Mouse (Mus musculus): ENCODE results near the gene Ezr. TPM values are rescaled to one million over a fixed set of nuclear protein-coding genes. Genes with fewer than 3 reads are reported as not detected.

The Ezr gene
- polyA plus RNA-seq, 1 experiment from 2014 or later, result 281 TPM

GRCm38 (mm10) chr17:6775221-6775620, 7.4 kb downstream of the Ezr start:
- Histone ChIP-seq H3K4me1 (ENCODE audit: control insufficient read depth, insufficient read depth, low read length) (peaks cover 37% of the 10 kb centered on the region), H3K9ac (ENCODE audit: low read depth, low read length) (no peak overlapping the region), H3K9me3 (ENCODE audit: control insufficient read depth, low read length) (no peaks in the 10 kb centered on the region), H3K4me3 (ENCODE audit: low read length) (no peak overlapping the region), H3K27ac (ENCODE audit: low read length) (no peak overlapping the region), H3K4me2 (ENCODE audit: low read depth, low read length) (no peak overlapping the region), H3K36me3 (ENCODE audit: control insufficient read depth, insufficient read depth, low read length) (no peaks in the 10 kb centered on the region), H3K27me3 (replicated peaks; ENCODE audit: control insufficient read depth, insufficient read depth, low read length) (no peaks in the 10 kb centered on the region)
- WGBS, result 76% methylated on average over 9 of the region's 9 CpGs
- ATAC-seq, result no peak

GRCm38 (mm10) chr17:6773249-6773966, 9.2 kb downstream of the Ezr start:
- 60% methylated on average over 14 of the region's 14 CpGs for WGBS
- peak; percentile 73 for ATAC-seq
- H3K4me3 ChIP-seq (ENCODE audit: low read length), result no peak overlapping the region
- no peaks in the 10 kb centered on the region for H3K36me3 ChIP-seq (ENCODE audit: control insufficient read depth, insufficient read depth, low read length)
- H3K9ac ChIP-seq (ENCODE audit: low read depth, low read length), result no peak overlapping the region
- H3K4me2 ChIP-seq (ENCODE audit: low read depth, low read length), result 0 out of 2 replicates have a peak overlapping the region, but pooled peaks have one; percentile 11
- H3K4me1 ChIP-seq (ENCODE audit: control insufficient read depth, insufficient read depth, low read length), result peaks cover 43% of the 10 kb centered on the region
- no peaks in the 10 kb centered on the region for H3K9me3 ChIP-seq (ENCODE audit: control insufficient read depth, low read length)
- no peaks in the 10 kb centered on the region for H3K27me3 ChIP-seq (replicated peaks; ENCODE audit: control insufficient read depth, insufficient read depth, low read length)
- peak overlapping the region; percentile 57 for H3K27ac ChIP-seq (ENCODE audit: low read length)

GRCm38 (mm10) chr17:6772490-6772773, 10.2 kb downstream of the Ezr start:
- 60% methylated on average over 5 of the region's 5 CpGs for WGBS
- Histone ChIP-seq H3K27me3 (replicated peaks; ENCODE audit: control insufficient read depth, insufficient read depth, low read length) (no peaks in the 10 kb centered on the region), H3K9me3 (ENCODE audit: control insufficient read depth, low read length) (no peaks in the 10 kb centered on the region), H3K4me2 (ENCODE audit: low read depth, low read length) (no peak overlapping the region), H3K9ac (ENCODE audit: low read depth, low read length) (no peak overlapping the region), H3K27ac (ENCODE audit: low read length) (peak overlapping the region; percentile 57), H3K36me3 (ENCODE audit: control insufficient read depth, insufficient read depth, low read length) (no peaks in the 10 kb centered on the region), H3K4me1 (ENCODE audit: control insufficient read depth, insufficient read depth, low read length) (peaks cover 47% of the 10 kb centered on the region), H3K4me3 (ENCODE audit: low read length) (no peak overlapping the region)
- no peak for ATAC-seq

GRCm38 (mm10) chr17:6771661-6772489, 10.7 kb downstream of the Ezr start:
- no peak overlapping the region for H3K4me3 ChIP-seq (ENCODE audit: low read length)
- no peak for ATAC-seq
- H3K9me3 ChIP-seq (ENCODE audit: control insufficient read depth, low read length), result no peaks in the 10 kb centered on the region
- peak overlapping the region; percentile 46; the same call in 1 of the 2 replicates for H3K9ac ChIP-seq (ENCODE audit: low read depth, low read length)
- H3K4me2 ChIP-seq (ENCODE audit: low read depth, low read length), result no peak overlapping the region
- H3K27me3 ChIP-seq (replicated peaks; ENCODE audit: control insufficient read depth, insufficient read depth, low read length), result no peaks in the 10 kb centered on the region
- no peaks in the 10 kb centered on the region for H3K36me3 ChIP-seq (ENCODE audit: control insufficient read depth, insufficient read depth, low read length)
- H3K4me1 ChIP-seq (ENCODE audit: control insufficient read depth, insufficient read depth, low read length), result peaks cover 46% of the 10 kb centered on the region
- peak overlapping the region; percentile 57 for H3K27ac ChIP-seq (ENCODE audit: low read length)
- WGBS, result 66% methylated on average over 16 of the region's 16 CpGs

GRCm38 (mm10) chr17:6769602-6770001, 13.0 kb downstream of the Ezr start:
- peaks cover 60% of the 10 kb centered on the region for H3K4me1 ChIP-seq (ENCODE audit: control insufficient read depth, insufficient read depth, low read length)
- no peak overlapping the region for H3K4me3 ChIP-seq (ENCODE audit: low read length)
- no peaks in the 10 kb centered on the region for H3K36me3 ChIP-seq (ENCODE audit: control insufficient read depth, insufficient read depth, low read length)
- H3K4me2 ChIP-seq (ENCODE audit: low read depth, low read length), result no peak overlapping the region
- H3K27ac ChIP-seq (ENCODE audit: low read length), result no peak overlapping the region
- no peak for ATAC-seq
- WGBS, result 29% methylated on average over 4 of the region's 4 CpGs
- H3K9ac ChIP-seq (ENCODE audit: low read depth, low read length), result no peak overlapping the region
- no peaks in the 10 kb centered on the region for H3K9me3 ChIP-seq (ENCODE audit: control insufficient read depth, low read length)
- no peaks in the 10 kb centered on the region for H3K27me3 ChIP-seq (replicated peaks; ENCODE audit: control insufficient read depth, insufficient read depth, low read length)

GRCm38 (mm10) chr17:6768301-6768788, 14.2 kb downstream of the Ezr start:
- H3K27me3 ChIP-seq (replicated peaks; ENCODE audit: control insufficient read depth, insufficient read depth, low read length), result no peaks in the 10 kb centered on the region
- no peaks in the 10 kb centered on the region for H3K9me3 ChIP-seq (ENCODE audit: control insufficient read depth, low read length)
- peak overlapping the region; percentile 44; the same call in 1 of the 2 replicates for H3K9ac ChIP-seq (ENCODE audit: low read depth, low read length)
- no peaks in the 10 kb centered on the region for H3K36me3 ChIP-seq (ENCODE audit: control insufficient read depth, insufficient read depth, low read length)
- H3K4me2 ChIP-seq (ENCODE audit: low read depth, low read length), result no peak overlapping the region
- no peak overlapping the region for H3K4me3 ChIP-seq (ENCODE audit: low read length)
- H3K27ac ChIP-seq (ENCODE audit: low read length), result peak overlapping the region; percentile 68
- WGBS, result 73% methylated on average over 5 of the region's 5 CpGs
- H3K4me1 ChIP-seq (ENCODE audit: control insufficient read depth, insufficient read depth, low read length), result peaks cover 61% of the 10 kb centered on the region
- peak; percentile 5; the same call in 1 of the 2 replicates for ATAC-seq

- WGBS, result 55% methylated on average over 5 of the region's 5 CpGs
- peak overlapping the region; percentile 68 for H3K27ac ChIP-seq (ENCODE audit: low read length)
- H3K27me3 ChIP-seq (replicated peaks; ENCODE audit: control insufficient read depth, insufficient read depth, low read length), result no peaks in the 10 kb centered on the region
These were observed 14.8 kb downstream of the Ezr start for GRCm38 (mm10) chr17:6767771-6768170.

GRCm38 (mm10) chr17:6766823-6767222, 15.8 kb downstream of the Ezr start:
- Histone ChIP-seq H3K9ac (ENCODE audit: low read depth, low read length) (no peak overlapping the region), H3K27ac (ENCODE audit: low read length) (peak overlapping the region; percentile 79), H3K4me1 (ENCODE audit: control insufficient read depth, insufficient read depth, low read length) (peaks cover 60% of the 10 kb centered on the region), H3K4me2 (ENCODE audit: low read depth, low read length) (no peak overlapping the region), H3K36me3 (ENCODE audit: control insufficient read depth, insufficient read depth, low read length) (no peaks in the 10 kb centered on the region), H3K9me3 (ENCODE audit: control insufficient read depth, low read length) (no peaks in the 10 kb centered on the region), H3K27me3 (replicated peaks; ENCODE audit: control insufficient read depth, insufficient read depth, low read length) (no peaks in the 10 kb centered on the region), H3K4me3 (ENCODE audit: low read length) (no peak overlapping the region)
- peak; percentile 81 for ATAC-seq
- WGBS, result 45% methylated on average over 4 of the region's 4 CpGs

More at GRCm38 (mm10) chr17:6767771-6768170, 14.8 kb downstream of the Ezr start:
- Histone ChIP-seq H3K4me3 (ENCODE audit: low read length) (no peak overlapping the region), H3K9me3 (ENCODE audit: control insufficient read depth, low read length) (no peaks in the 10 kb centered on the region), H3K4me1 (ENCODE audit: control insufficient read depth, insufficient read depth, low read length) (peaks cover 62% of the 10 kb centered on the region), H3K4me2 (ENCODE audit: low read depth, low read length) (no peak overlapping the region), H3K36me3 (ENCODE audit: control insufficient read depth, insufficient read depth, low read length) (no peaks in the 10 kb centered on the region), H3K9ac (ENCODE audit: low read depth, low read length) (peak overlapping the region; percentile 44; the same call in 1 of the 2 replicates)
- no peak for ATAC-seq

- Histone ChIP-seq H3K9me3 (ENCODE audit: control insufficient read depth, low read length) (no peaks in the 10 kb centered on the region), H3K9ac (ENCODE audit: low read depth, low read length) (no peak overlapping the region), H3K27ac (ENCODE audit: low read length) (peak overlapping the region; percentile 79; the same call in 1 of the 2 replicates), H3K4me3 (ENCODE audit: low read length) (no peak overlapping the region), H3K4me1 (ENCODE audit: control insufficient read depth, insufficient read depth, low read length) (peaks cover 53% of the 10 kb centered on the region), H3K27me3 (replicated peaks; ENCODE audit: control insufficient read depth, insufficient read depth, low read length) (no peaks in the 10 kb centered on the region), H3K36me3 (ENCODE audit: control insufficient read depth, insufficient read depth, low read length) (no peaks in the 10 kb centered on the region), H3K4me2 (ENCODE audit: low read depth, low read length) (no peak overlapping the region)
- WGBS, result 30% methylated on average over 2 of the region's 2 CpGs
- ATAC-seq, result no peak
These were observed 16.7 kb downstream of the Ezr start for GRCm38 (mm10) chr17:6765886-6766285.

All from intestine, embryonic 16.5 days (tissue).